Mouse (Mus musculus): Measurements from ENCODE around the gene Arhgef2. TPM values are rescaled to one million over a fixed set of nuclear protein-coding genes. Genes with fewer than 3 reads are reported as not detected.
"Not testable (repeated sequence)": the region's sequence is repeated elsewhere in the genome, so short reads cannot be mapped to it uniquely, and the experiment has no call there.

The Arhgef2 gene
- total RNA-seq (2021), result 10 to 100 TPM; 42.6 to 51.8 TPM

DNA sequence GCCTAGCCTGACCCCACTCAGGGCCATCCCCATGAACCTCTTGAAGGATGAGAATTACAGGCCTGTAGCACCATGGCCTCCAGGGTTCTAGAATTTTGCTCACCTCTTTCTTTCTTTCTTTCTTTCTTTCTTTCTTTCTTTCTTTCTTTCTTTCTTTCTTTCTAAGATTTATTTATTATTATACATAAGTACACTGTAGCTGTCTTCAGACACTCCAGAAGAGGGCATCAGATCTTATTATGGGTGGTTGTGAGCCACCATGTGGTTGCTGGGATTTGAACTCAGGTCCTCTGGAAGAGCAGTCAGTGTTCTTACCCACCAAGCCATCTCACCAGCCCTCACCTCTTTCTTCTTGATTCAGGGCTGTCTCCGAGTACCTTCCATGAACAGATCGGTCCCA is at the start of gene Arhgef2:
Gene Arhgef2, plus strand, starts transcription at position 301 of the 400 bp plus-strand sequence.
- intact Hi-C loops (cut with DNase I), result loop anchor here (2.0 to 5.0 kb wide), 4 partner anchors 27 to 132 kb away; partner anchors contain the start of gene Khdc4
- not testable (repeated sequence) for DNase-seq (ENCODE audit: low spot score)

DNA sequence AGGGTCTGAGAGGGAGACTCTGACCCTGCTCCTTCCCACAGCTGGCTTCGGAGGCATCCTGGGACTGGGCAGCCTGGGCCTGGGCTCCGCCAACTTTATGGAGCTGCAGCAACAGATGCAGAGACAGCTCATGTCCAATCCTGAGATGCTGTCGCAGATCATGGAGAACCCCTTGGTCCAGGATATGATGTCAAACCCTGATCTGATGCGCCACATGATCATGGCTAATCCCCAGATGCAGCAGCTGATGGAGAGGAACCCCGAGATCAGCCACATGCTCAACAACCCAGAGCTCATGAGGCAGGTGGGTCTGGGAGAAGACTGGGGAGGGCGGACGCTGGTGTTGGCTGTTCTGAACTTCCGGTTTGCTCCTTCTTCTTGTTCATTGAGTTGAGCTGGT is 49.1 kb upstream of the Arhgef2 start:
- intact Hi-C loops (cut with DNase I), result loop anchor here (10.0 kb wide), 1 partner anchor 618 kb away; the partner anchor contains the start of gene Scamp3
- no peak for DNase-seq (ENCODE audit: low spot score)

DNA sequence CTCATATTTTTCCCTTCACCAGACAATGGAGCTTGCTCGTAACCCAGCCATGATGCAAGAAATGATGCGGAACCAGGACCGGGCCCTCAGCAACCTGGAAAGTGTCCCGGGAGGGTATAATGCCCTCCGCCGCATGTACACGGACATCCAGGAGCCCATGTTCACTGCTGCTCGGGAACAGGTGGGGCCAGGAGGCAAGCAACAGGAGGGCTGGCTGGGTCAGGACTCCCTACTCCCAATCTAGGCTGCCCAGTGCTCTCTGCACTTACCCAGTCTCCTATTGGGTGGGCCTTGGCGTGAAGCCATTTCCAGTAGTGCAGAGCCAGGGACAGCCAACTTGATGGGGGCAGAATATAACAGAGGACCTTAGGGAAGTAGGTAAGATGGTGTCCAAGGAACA is 46.2 kb upstream of the Arhgef2 start:
- intact Hi-C loops (cut with DNase I), result loop anchor here (10.0 kb wide), 1 partner anchor 615 kb away; the partner anchor contains the start of gene Scamp3
- DNase-seq (ENCODE audit: low spot score), result no peak

DNA sequence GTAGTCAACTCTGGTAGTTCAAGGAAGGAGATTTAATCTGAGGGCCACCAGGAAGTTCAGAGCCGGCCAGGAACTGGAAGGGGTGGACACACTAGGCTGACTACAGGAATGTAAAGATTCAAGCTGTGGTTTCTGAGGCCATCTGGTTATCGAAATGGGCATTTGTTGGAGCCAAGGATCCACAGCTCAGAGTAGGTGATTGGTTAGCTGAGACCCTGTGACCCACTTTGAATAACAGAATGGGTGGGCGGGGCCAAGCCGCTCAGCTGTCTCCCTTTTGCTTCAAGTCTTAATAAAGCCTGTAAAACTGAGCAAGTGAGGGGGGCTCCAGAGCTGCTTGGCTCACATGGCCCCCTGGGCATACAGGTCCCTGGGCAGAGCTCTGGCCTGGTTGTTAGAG is 43.8 kb upstream of the Arhgef2 start:
- intact Hi-C loops (cut with DNase I), result no loop called here

GRCm38 (mm10) chr3:88563442-88563841 is 42.3 kb upstream of the Arhgef2 start:
- no peak for DNase-seq (ENCODE audit: low spot score)
- intact Hi-C loops (cut with DNase I), result no loop called here

More for the DNA sequence above, 43.8 kb upstream of the Arhgef2 start:
- no peak for DNase-seq (ENCODE audit: low spot score)

DNA sequence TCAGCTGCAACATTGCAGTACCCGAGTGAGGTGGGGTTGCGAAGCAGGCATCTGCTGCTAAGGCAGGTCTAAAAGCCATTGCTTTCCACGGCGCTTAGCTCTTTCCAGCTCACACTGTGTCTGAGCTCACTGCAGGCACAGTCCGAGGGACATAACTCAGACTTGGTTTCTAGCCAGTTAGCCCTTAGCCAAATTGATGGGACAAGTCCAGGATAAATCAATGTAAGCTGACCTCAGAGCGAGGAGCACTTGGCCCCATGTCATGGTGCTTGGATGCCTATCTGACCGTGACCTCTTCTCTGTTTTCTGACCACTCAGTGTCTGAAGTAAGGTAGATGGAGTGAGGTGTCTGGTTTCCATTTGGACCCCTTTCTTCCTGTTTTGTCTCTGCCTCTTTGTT is 41.8 kb upstream of the Arhgef2 start:
- intact Hi-C loops (cut with DNase I), result no loop called here
- no peak for DNase-seq (ENCODE audit: low spot score)

- intact Hi-C loops (cut with DNase I), result no loop called here
- no peak for DNase-seq (ENCODE audit: low spot score)
Measured at GRCm38 (mm10) chr3:88566116-88566515, 39.6 kb upstream of the Arhgef2 start.

DNA sequence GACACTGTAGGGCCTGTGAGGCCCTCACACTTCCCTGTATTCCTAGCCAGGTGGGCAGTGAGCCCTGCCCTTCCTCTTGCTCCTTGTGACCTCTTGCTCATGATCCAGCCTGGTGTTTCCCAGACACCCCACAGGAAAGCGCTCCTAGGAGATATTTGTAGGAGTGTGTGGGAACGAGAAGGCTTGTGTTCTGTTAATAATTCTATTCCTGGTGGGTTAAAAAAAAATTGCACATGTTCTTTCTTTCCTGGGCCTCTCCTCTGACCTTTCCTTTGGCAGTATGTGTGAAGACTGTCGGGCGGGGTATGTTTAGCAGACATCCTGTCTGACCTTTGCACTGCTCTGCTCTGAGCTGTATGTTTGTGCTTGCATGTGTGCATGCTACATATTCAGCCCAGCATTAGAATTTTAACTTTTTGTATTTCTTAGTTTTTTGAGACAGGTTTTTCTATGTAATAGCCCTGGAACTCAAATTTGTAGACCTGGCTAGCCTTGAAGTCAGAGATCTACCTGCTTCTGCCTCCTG is 39.2 kb upstream of the Arhgef2 start:
- intact Hi-C loops (cut with DNase I), result no loop called here
- no peak for DNase-seq (ENCODE audit: low spot score)

DNA sequence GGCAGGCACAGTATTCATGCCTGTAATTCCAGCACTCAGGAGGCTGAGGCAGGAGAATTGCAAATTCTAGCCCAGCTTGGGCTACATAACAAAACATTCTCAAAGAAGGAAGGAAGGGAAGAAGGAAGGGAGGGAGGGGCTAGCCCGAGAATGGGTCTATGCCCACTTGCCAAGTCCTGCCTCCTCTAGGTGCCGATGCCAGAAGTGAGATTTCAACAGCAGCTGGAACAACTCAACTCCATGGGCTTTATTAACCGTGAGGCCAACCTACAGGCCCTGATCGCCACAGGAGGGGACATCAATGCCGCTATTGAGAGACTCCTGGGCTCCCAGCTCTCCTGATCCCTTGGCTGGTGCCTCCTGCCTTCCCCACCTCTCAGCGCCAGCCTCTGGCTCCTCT is 37.9 kb upstream of the Arhgef2 start:
- intact Hi-C loops (cut with DNase I), result no loop called here
- DNase-seq (ENCODE audit: low spot score), result no peak

DNA sequence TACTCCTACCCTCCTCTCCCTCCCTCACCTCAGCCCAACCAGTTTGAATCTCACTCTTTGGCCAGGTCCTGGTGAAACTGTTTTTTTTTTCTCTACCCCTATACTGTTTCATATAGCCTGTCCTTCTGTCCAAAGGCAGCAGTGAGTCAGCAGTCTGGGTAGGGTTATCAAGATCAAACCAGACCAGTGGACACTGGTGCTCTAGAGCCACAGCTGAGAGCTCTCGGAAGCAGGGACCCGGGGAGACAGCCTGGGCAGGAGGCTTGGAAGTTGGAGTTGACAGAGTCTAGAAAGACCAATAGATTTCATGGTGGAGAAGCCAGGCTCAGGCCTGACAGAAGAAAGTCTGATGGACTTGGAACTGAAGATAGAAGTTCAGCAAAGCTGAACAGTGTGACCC is 37.2 kb upstream of the Arhgef2 start:
- DNase-seq (ENCODE audit: low spot score), result no peak
- intact Hi-C loops (cut with DNase I), result no loop called here

DNA sequence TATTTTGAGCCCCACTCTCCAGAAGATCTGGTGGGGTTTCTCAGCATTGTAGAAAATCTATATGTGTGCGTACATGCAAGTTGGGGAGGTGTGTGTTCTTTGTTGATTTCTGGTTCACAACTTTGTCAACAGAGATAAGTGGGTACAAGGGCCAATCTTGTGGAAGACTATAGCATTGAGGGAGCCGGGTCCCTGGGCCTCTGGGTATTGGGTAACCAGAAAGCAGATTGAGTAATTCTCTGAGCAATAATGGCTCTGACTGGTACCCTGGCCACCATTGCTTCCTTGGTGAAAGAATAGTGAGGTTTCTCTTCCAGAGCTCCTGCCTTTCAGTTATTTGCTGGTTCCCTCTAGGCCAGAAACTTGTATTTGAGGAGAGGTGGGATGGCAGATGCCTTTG is 36.7 kb upstream of the Arhgef2 start:
- intact Hi-C loops (cut with DNase I), result no loop called here
- no peak for DNase-seq (ENCODE audit: low spot score)

- intact Hi-C loops (cut with DNase I), result no loop called here
- DNase-seq (ENCODE audit: low spot score), result no peak
Measured at GRCm38 (mm10) chr3:88569694-88570093, 36.1 kb upstream of the Arhgef2 start.

GRCm38 (mm10) chr3:88570341-88570740 is 35.4 kb upstream of the Arhgef2 start:
- DNase-seq (ENCODE audit: low spot score), result no peak
- intact Hi-C loops (cut with DNase I), result no loop called here

DNA sequence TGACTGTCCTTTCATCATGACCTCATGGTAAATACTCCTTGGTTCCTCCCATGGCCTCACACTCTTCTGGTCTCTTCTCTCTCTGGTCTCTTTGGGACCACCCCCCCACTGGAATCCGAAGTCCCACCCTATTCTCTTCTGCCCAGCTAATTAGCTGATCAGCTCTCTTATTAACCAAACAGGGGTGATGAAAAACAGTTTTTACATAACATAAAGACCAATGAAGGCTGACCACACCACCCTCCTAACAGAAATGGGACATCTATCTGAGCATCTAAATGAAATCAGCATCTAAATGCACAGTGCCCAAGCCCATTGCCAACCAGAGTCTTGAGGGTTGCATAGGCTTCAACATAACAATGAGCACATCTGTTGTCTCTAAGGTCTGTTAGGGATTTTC is 33.9 kb upstream of the Arhgef2 start:
- intact Hi-C loops (cut with DNase I), result no loop called here
- no peak for DNase-seq (ENCODE audit: low spot score)

DNA sequence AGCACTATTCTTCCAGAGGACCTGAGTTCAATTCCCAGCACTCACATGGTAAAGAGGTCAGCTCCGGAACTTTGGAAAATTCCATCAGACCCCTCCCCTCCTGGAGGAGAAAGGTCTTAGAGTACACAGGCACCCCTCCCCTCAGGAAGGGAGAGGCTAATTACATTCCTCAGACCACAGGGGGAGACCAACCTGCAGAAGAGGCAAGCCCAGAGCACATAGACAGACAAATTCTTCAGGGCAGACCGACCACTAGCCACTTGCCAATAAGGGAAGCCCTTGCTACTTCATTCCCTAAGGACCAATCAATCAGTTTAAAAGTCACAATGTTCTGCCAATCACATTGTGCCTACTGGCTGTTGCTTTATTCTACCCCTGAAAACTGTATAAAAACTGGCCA is 32.9 kb upstream of the Arhgef2 start:
- no peak for DNase-seq (ENCODE audit: low spot score)
- intact Hi-C loops (cut with DNase I), result no loop called here

DNA sequence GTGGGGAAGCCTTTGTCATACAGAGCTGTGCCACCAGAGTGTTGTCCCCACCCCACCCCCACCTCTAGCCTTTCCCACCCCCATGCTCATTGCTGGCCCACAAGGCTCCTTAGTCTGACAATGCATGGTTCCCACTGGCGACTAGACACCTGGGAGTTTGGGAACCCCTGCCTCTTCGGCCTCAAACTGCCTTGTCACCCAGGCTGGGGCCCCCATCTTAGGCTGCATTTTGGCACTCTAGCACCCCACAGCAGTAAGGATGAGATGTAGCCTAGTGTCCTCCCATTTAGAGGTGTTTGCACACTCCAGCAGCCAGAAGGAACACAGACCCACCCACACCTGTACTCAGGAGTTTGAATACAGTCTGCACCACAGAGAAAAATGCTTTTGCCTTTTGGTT is 32.0 kb upstream of the Arhgef2 start:
- intact Hi-C loops (cut with DNase I), result no loop called here

GRCm38 (mm10) chr3:88575540-88575939 is 30.2 kb upstream of the Arhgef2 start, which contains the start of gene Ssr2:
Gene Ssr2 (plus strand): TSS chr3:88575876.
- intact Hi-C loops (cut with DNase I), result no loop called here
- DNase-seq (ENCODE audit: low spot score), result no peak

More for the DNA sequence above, 32.0 kb upstream of the Arhgef2 start:
- no peak for DNase-seq (ENCODE audit: low spot score)

- DNase-seq (ENCODE audit: low spot score); intact Hi-C loops (cut with DNase I): not testable (repeated sequence)
Measured at GRCm38 (mm10) chr3:88577846-88578245, 27.9 kb upstream of the Arhgef2 start.

DNA sequence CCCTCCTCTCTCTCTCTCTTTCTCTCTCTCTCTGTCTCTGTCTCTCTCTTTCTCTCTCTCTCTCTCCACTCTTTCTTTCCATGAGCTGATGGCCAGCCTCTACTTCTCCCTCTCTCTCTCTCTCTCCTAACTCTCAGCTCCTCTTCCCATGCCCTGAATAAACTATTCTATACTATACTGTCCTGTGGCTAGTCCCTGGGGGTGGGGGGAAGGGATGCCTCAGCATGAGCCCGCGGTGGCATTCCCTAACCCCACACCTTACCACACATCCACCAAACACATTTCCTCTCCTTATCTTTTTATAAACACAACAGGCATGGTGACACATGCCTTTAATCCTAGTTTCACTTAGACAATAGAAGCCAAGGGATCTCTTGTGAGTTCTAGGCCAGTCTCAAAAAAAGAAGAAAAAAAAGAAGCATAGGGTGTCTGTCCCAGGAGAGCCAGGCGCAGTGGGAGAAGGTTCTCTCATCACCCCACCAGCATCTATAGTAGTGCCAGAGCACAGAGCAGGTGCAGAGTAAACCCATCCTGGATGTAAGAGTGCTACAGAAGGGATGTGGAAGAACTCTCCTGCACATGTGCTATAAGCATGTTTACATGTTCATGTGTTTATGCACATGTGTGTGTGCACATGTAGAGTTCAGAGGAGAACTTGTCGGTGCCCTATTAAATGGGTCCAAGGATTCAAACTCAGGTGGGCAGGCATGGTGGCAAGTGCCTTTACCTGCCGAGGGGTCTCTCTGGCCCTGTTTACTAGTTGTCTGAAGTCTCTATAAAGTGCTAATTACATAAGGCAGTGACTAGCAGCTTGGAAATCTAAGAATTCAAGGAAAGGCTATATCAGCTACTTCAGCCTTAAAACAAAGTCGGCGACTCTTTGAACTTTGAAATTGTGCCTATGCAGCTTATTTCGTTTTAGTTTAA is 27.0 kb upstream of the Arhgef2 start:
- intact Hi-C loops (cut with DNase I), result no loop called here

GRCm38 (mm10) chr3:88579454-88580117 is 26.2 kb upstream of the Arhgef2 start:
- intact Hi-C loops (cut with DNase I), result no loop called here
- DNase-seq (ENCODE audit: low spot score), result peak; percentile 67

More for the DNA sequence above, 27.0 kb upstream of the Arhgef2 start:
- DNase-seq (ENCODE audit: low spot score), result no peak

- intact Hi-C loops (cut with DNase I), result no loop called here
Measured at GRCm38 (mm10) chr3:88585769-88586168, 20.0 kb upstream of the Arhgef2 start.

More at GRCm38 (mm10) chr3:88585769-88586168, 20.0 kb upstream of the Arhgef2 start:
- no peak for DNase-seq (ENCODE audit: low spot score)

Data from heart, postnatal 25 days (tissue).